ENCODE assay signal across 19 mouse cellular contexts in genomic region chr5:8491778-8492177, GRCm38 (mm10).
"Had no signal": no experiment of that assay in that cellular context is flagged by ENCODE, and none has a peak within 500 bp of the region (broad histone marks: within the 10 kb centered on the region; RNA-seq: fewer than 3 reads in every experiment).

No protein-coding gene starts in this region.

- H3K4me3 ChIP-seq: liver, embryonic 15.5 days; lung, embryonic 15.5 days; midbrain, embryonic 10.5 days; midbrain, embryonic 12.5 days; myocyte; neural tube, embryonic 12.5 days; stomach, embryonic 15.5 days had no signal

- H3K36me3 ChIP-seq: liver, embryonic 15.5 days; lung, embryonic 15.5 days; midbrain, embryonic 10.5 days; midbrain, embryonic 12.5 days; neural tube, embryonic 12.5 days; stomach, embryonic 15.5 days had no signal

- ATAC-seq: liver, postnatal 0 days; lung, postnatal 0 days; midbrain, embryonic 16.5 days had no signal

- H3K9ac ChIP-seq: liver, embryonic 15.5 days; liver, postnatal 0 days; lung, embryonic 15.5 days; midbrain, embryonic 12.5 days; neural tube, embryonic 12.5 days; stomach, embryonic 15.5 days had no signal

- H3K9me3 ChIP-seq: liver, embryonic 15.5 days; lung, embryonic 15.5 days; midbrain, embryonic 10.5 days; midbrain, embryonic 12.5 days; neural tube, embryonic 12.5 days; stomach, embryonic 15.5 days had no signal

- DNase-seq: liver, postnatal 0 days; lung, adult 2 months; lung, postnatal 14 days; lung, postnatal 36 days; midbrain, embryonic 14.5 days; right cerebral cortex, postnatal 14 days; thymus, postnatal 25 days; thymus, postnatal 4 days had no signal

- H3K4me2 ChIP-seq: liver, embryonic 15.5 days; lung, embryonic 15.5 days; midbrain, embryonic 12.5 days; neural tube, embryonic 12.5 days; stomach, embryonic 15.5 days had no signal

- H3K27ac ChIP-seq: liver, embryonic 15.5 days; lung, embryonic 15.5 days; macrophage; midbrain, embryonic 10.5 days; midbrain, embryonic 12.5 days; neural tube, embryonic 12.5 days; stomach, embryonic 15.5 days; stomach, postnatal 0 days had no signal

- H3K4me1 ChIP-seq: liver, embryonic 15.5 days; lung, embryonic 15.5 days; stomach, embryonic 15.5 days had no signal

- H3K27me3 ChIP-seq: liver, embryonic 15.5 days; lung, embryonic 15.5 days; neural tube, embryonic 12.5 days; stomach, embryonic 15.5 days had no signal
